Mouse (Mus musculus) effector memory CD4-positive, alpha-beta T cell, adult 5 months (primary cell): ENCODE results near the gene 4930539E08Rik. TPM values are rescaled to one million over a fixed set of nuclear protein-coding genes. Genes with fewer than 3 reads are reported as not detected.

Experiments
- polyA plus RNA-seq: library from polyadenylated mRNA; unstranded; fragments of 100-300 nt; shearing (Covaris generic); gene quantifications from one replicate; pipeline ENCODE4 v1.2.1, GENCODE M21; 2017

Gene 4930539E08Rik
- polyA plus RNA-seq = 0.19 TPM

GRCm38 (mm10) chr17:28915060-28915628, at the start of gene 4930539E08Rik:
Gene 4930539E08Rik, minus strand, starts transcription at chr17:28915324.

DNA sequence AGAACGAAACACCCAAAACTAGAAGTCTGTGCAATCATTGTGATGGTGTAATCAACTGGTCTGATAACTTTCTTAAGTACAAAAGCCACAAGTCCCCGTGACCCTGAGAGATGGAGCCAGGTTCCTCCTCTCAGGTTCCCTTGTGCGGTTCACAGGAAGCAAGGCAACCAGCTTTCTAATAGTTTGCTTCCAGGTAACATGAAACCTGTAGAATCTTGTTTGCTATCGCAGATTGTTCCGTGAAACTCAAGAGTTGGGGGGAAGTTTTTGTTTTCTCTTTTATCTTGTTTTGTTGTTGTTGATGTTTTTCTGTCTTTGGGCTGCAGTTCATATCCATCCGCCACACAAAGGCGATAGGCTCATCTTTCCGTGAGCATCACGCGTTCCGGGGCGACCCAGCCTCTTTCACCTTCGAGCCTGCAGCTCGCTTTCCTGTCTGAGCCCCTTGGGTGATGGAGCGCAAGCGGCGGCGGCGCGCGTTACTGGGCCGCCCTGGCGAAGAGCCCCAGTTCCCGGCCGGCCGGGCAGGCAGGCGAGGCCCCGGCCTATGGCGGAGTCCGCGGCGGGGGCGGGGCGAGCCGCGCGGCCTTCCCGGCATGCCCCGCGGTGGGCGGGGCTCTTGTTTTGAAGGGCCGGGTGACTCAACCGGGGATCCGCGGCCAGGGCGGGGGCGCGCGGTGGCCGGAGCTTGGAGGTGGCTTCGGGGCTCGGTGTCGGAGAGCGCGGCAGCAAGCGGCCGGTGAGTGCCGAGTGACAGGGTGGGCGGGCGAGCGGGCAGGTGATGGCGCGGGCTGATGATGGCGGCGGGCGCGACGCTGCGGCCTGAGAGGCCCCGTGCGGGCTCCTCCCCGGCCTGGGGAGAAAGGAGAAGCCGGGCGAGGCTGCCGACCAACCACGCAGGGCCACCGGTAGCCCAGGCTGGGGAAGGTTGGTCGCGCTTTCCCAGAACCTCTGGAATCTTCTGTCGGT, 37.0 kb upstream of the 4930539E08Rik start, which contains the start of gene Kctd20:
Kctd20 (plus strand) TSS at position 120 of the 969 bp plus-strand sequence.

DNA sequence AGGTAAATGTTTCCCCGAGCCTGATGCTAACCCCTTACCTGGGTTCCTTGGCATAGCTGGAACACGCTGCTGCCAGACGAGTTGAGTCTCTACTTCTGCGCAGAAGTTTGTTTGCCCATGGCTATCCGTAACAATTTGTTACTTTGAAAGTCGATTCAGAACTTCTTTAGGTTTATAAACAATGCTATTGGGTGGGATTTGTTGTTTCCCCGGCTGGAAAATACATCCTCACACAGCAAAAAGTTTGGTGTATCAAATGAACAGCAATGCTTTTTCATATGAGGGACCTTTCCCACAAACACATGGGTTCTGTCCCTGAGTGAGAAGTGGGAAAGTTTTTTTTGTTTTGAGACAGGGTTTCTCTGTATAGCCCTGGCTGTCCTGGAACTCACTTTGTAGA, 28.6 kb upstream of the 4930539E08Rik start, which contains the start of gene Pxt1:
Pxt1 (minus strand) TSS at position 101 of the 400 bp plus-strand sequence.

GRCm38 (mm10) chr17:28858205-28858604, 56.9 kb downstream of the 4930539E08Rik start, which contains the start of gene Pnpla1:
Gene Pnpla1, plus strand, starts transcription at chr17:28858411.

Other genes starting within 250 kb of the 4930539E08Rik start
- gene Slc26a8, start 225.1 kb downstream of the 4930539E08Rik start, polyA plus RNA-seq = not detected
- gene Mapk14, start 224.0 kb downstream of the 4930539E08Rik start, polyA plus RNA-seq = 123 TPM
- 7.7 TPM for gene AC170998.1, start 189.2 kb downstream of the 4930539E08Rik start, polyA plus RNA-seq
- gene Mapk13, start 146.0 kb downstream of the 4930539E08Rik start, polyA plus RNA-seq = not detected
- gene Brpf3, start 114.2 kb downstream of the 4930539E08Rik start, polyA plus RNA-seq = 14.8 TPM
- gene Pnpla1, start 56.9 kb downstream of the 4930539E08Rik start, polyA plus RNA-seq = not detected
- gene Pxt1, start 28.5 kb upstream of the 4930539E08Rik start, polyA plus RNA-seq = not detected
- 63.8 TPM for gene Kctd20, start 36.6 kb upstream of the 4930539E08Rik start, polyA plus RNA-seq
- gene Stk38, start 92.7 kb upstream of the 4930539E08Rik start, polyA plus RNA-seq = 291 TPM
- 580 TPM for gene Srsf3, start 117.3 kb upstream of the 4930539E08Rik start, polyA plus RNA-seq
- gene Cdkn1a, start 175.7 kb upstream of the 4930539E08Rik start, polyA plus RNA-seq = 156 TPM
- gene Rab44, start 198.8 kb upstream of the 4930539E08Rik start, polyA plus RNA-seq = not detected